In genomic region chr17:48672749-48673148, GRCm38 (mm10) we compare ENCODE assay signal across 22 mouse cellular contexts.
DNase-seq lines count a peak whose midpoint lies in the region; ATAC-seq lines count a peak whose summit lies in the region.
"Had no signal": no experiment of that assay in that cellular context is flagged by ENCODE, and none has a peak within 500 bp of the region (broad histone marks: within the 10 kb centered on the region; RNA-seq: fewer than 3 reads in every experiment).

No protein-coding gene starts in this region.

- H3K4me2 ChIP-seq in hindbrain, embryonic 15.5 days = no peak overlapping the region
- H3K4me2 ChIP-seq in hindbrain, embryonic 13.5 days = no peak overlapping the region

- no peaks in the 10 kb centered on the region for H3K27me3 ChIP-seq in heart, embryonic 10.5 days (ENCODE audit: insufficient read depth, poor library complexity, severe bottlenecking)
- H3K27me3 ChIP-seq in hindbrain, embryonic 15.5 days = no peaks in the 10 kb centered on the region
- no peaks in the 10 kb centered on the region for H3K27me3 ChIP-seq in hindbrain, embryonic 13.5 days
- no peaks in the 10 kb centered on the region for H3K27me3 ChIP-seq in megakaryocyte, embryonic 14.5 days (replicated peaks)
- H3K27me3 ChIP-seq: CH12.LX had no signal

- H3K9ac ChIP-seq in hindbrain, embryonic 15.5 days = no peak overlapping the region
- no peak overlapping the region for H3K9ac ChIP-seq in hindbrain, embryonic 13.5 days

- 0 out of 2 replicates have a peak, but pooled peaks cover 3% of the 10 kb centered on the region for H3K9me3 ChIP-seq in heart, embryonic 10.5 days
- no peaks in the 10 kb centered on the region for H3K9me3 ChIP-seq in hindbrain, embryonic 15.5 days
- H3K9me3 ChIP-seq in hindbrain, embryonic 13.5 days = peaks cover 6% of the 10 kb centered on the region; the same call in 1 of the 2 replicates
- peaks cover 14% of the 10 kb centered on the region; the same call in 1 of the 2 replicates for H3K9me3 ChIP-seq in megakaryocyte, embryonic 14.5 days

- no peaks in the 10 kb centered on the region for H3K4me1 ChIP-seq in heart, embryonic 10.5 days
- H3K4me1 ChIP-seq in hindbrain, embryonic 15.5 days (replicated peaks) = no peaks in the 10 kb centered on the region
- H3K4me1 ChIP-seq in hindbrain, embryonic 13.5 days (replicated peaks) = no peaks in the 10 kb centered on the region
- no peaks in the 10 kb centered on the region for H3K4me1 ChIP-seq in megakaryocyte, embryonic 14.5 days

- no peak overlapping the region for H3K4me3 ChIP-seq in heart, embryonic 10.5 days
- H3K4me3 ChIP-seq in hindbrain, embryonic 15.5 days = no peak overlapping the region
- H3K4me3 ChIP-seq in hindbrain, embryonic 13.5 days = no peak overlapping the region
- peak overlapping the region; percentile 23 for H3K4me3 ChIP-seq in megakaryocyte, embryonic 14.5 days (replicated peaks)

- ATAC-seq in hindbrain, embryonic 15.5 days (ENCODE audit: low FRiP score, low read depth) = peak; percentile 59; the same call in 1 of the 2 replicates
- no peak for ATAC-seq in hindbrain, embryonic 13.5 days (ENCODE audit: low FRiP score)
- ATAC-seq in megakaryocyte, adult 5-6 weeks (ENCODE audit: poor library complexity, severe bottlenecking) = no peak
- ATAC-seq: activated CD4-positive, CD25-positive, alpha-beta regulatory T cell, adult 4 months; CD4-positive, CD25-positive, alpha-beta regulatory T cell, adult 4 months; Patski had no signal

- DNase-seq in heart, adult 11 months = peak; percentile 45
- no peak for DNase-seq in heart, adult 18-20 months
- DNase-seq in heart, embryonic 10.5 days (ENCODE audit: low spot score) = peak; percentile 66
- no peak for DNase-seq in heart, adult 9 months (ENCODE audit: low spot score in 2 of 2)
- DNase-seq: adrenal gland, adult 2 months; adrenal gland, adult 8-10 months; adrenal gland, postnatal 10 days; adrenal gland, postnatal 14 days; adrenal gland, postnatal 25 days; adrenal gland, postnatal 36 days; B cell, adult 2 months; cerebellum, adult 11 months; cerebellum, adult 11-12 months had no signal

- H3K36me3 ChIP-seq in heart, embryonic 10.5 days = no peaks in the 10 kb centered on the region
- no peaks in the 10 kb centered on the region for H3K36me3 ChIP-seq in hindbrain, embryonic 15.5 days
- H3K36me3 ChIP-seq in hindbrain, embryonic 13.5 days = no peaks in the 10 kb centered on the region
- H3K36me3 ChIP-seq in megakaryocyte, embryonic 14.5 days (replicated peaks; ENCODE audit: low read length) = no peaks in the 10 kb centered on the region
- H3K36me3 ChIP-seq: G1E had no signal

- no peak overlapping the region for H3K27ac ChIP-seq in heart, embryonic 10.5 days
- no peak overlapping the region for H3K27ac ChIP-seq in hindbrain, embryonic 15.5 days (replicated peaks)
- H3K27ac ChIP-seq in hindbrain, embryonic 13.5 days = no peak overlapping the region

- 81% methylated on average over 3 of the region's 3 CpGs for WGBS in heart, embryonic 10.5 days
- WGBS in hindbrain, embryonic 15.5 days = 83% methylated on average over 3 of the region's 3 CpGs
- WGBS in hindbrain, embryonic 13.5 days = 87% methylated on average over 3 of the region's 3 CpGs

Comparison
In these comparisons a context has a peak if more than half of its experiments do, and no peak if none do; other contexts are left out.
1. DNase-seq: peak in heart, adult 11 months (single experiment) and heart, embryonic 10.5 days (single experiment); none in heart, adult 18-20 months (0 of 2) and heart, adult 9 months (0 of 2).